Mouse (Mus musculus) left cerebral cortex, adult 11 months (tissue): Measurements from ENCODE around the gene Pcsk1.

Source experiments
- DNase-seq: peaks from one replicate; pipeline ENCODE4 v3.0.0; 2022; ENCODE audit warnings: low spot score

Pcsk1 gene

DNA sequence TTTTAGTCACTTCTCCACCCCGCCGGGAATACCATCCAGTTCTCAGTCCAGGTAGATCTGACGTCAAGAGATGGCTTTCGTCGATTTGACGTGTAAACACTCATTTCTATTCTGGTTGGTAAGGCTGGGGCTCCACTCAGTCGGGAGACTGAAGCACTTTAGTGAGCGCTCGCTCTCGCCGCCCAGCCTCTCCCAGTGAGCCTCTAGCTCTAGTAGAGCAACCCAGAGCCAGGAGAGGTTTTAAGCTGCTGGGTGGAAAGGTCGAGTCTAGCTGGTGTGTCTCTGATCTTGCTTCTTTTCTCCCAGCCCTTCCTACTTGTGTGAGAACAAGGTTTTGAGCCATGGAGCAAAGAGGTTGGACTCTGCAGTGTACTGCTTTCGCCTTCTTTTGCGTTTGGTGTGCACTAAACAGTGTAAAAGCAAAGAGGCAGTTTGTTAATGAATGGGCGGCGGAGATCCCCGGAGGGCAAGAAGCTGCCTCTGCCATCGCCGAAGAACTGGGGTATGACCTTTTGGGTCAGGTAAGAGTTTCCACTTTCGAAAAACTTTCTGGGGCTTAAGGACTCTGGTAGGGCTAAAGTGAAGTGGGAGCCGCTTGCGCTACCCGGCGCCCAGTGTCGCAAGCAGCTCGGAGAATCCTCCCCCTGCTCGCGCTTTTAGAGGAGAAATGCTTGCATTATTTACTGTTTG, at the start of gene Pcsk1:
Gene Pcsk1, plus strand, starts transcription at position 106 of the 690 bp plus-strand sequence.
- peak; percentile 27 for DNase-seq

GRCm38 (mm10) chr13:75058818-75059217, 30.8 kb upstream of the Pcsk1 start:
- DNase-seq, result no peak

- DNase-seq, result no peak
These were observed 25.7 kb upstream of the Pcsk1 start for GRCm38 (mm10) chr13:75063947-75064346.

- DNase-seq, result no peak
These were observed 1.0 kb upstream of the Pcsk1 start for GRCm38 (mm10) chr13:75088597-75088996.

- no peak for DNase-seq
These were observed 769 bp downstream of the Pcsk1 start for GRCm38 (mm10) chr13:75090411-75090779.

DNA sequence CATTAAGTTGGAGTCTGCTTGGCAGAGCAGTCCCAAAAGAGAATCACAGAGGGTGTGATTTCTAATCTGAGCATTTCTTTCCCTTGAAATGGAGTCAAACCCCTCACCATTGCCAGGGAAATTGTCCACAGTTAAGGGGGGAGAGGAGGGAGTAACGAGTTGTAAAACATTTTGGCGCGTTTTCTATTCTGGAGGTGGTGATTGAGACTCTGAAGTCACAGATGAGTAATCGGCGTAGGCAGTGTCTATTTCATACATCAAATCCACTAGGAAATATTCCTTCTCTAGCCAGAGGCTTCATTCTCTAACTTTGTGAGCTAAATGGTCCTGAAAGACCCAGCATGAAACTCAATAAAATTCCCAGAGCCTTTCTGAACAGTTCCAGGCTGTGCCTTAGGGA, 1.4 kb downstream of the Pcsk1 start:
- DNase-seq, result no peak

DNA sequence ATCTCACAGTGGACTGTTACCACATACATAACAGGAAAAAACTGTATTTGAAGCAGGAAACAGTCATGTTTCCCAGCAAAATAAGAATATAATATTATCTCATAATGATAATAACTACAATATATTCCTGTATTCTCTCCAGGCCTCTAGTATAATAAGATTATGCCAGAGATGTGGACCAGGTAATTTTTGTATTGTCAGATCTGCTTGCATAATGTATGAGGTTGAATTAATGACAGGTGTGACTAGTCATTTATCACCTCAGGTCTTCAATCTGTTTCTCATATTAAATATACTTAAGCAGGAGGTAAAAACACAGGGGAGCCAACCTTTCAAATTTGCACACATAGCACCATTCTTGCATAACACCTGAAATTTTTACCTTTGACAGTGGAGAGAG, 5.9 kb downstream of the Pcsk1 start:
- DNase-seq, result no peak

- DNase-seq, result peak; percentile 44
These were observed 23.5 kb downstream of the Pcsk1 start for GRCm38 (mm10) chr13:75113114-75113513.

DNA sequence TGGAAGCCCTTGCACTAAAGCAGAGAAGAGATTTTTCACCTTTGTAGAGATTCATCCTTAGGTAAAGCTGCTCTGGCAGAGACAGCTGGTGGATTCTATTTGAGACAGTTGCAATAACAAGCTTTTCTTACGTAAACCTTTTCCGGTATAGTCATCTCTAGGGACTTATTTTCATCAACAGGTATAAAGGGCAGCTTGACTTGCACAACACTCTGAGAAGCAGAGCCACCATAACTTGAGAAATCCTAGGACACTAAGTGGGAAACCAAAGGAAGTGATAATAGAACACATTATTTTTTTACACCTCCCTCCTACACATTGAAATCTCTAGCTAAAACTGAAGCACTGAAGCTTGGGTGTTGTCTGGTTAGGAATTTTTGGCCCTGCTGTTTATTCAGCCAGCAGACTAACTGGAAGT, 24.4 kb downstream of the Pcsk1 start:
- DNase-seq, result peak; percentile 41

DNA sequence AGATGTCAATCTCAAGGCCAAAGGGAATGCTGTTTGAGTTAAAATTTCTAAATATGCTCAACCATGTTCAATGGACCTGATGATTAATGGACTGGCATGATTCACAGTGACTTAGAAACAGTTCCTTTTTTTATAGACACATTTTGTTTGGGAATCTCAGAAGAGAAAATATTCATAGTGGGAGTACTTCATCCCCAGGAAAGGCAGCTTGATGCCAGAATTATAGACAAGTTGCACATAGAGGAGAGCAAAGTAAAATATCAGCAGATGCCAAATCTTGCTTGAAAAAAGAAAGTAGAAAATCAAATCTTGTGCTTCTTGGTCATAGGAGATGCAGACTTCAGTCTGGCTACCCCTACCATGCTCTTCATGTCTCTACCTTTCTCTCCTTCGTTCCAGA, 25.2 kb downstream of the Pcsk1 start:
- no peak for DNase-seq

DNA sequence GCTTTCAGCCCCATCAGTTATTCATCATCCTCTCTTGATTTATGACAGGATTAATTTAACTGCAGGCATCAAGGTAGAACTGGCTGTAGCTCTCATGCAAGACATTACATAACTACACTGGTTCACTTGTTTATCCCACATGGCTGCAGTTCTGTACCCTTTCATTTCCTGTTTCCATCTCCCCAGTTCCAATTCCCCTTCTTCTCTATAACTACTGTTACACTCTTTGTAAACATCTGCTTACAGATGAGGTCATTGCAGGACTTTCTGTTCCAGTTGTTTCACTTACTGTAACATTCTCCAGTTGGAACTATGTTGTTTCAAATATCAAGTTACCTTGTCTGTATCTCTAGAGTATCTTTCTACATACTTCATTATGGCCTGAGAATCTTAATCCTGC, 46.2 kb downstream of the Pcsk1 start:
- no peak for DNase-seq

- DNase-seq, result no peak
These were observed 71.0 kb downstream of the Pcsk1 start for GRCm38 (mm10) chr13:75160661-75161060.

DNA sequence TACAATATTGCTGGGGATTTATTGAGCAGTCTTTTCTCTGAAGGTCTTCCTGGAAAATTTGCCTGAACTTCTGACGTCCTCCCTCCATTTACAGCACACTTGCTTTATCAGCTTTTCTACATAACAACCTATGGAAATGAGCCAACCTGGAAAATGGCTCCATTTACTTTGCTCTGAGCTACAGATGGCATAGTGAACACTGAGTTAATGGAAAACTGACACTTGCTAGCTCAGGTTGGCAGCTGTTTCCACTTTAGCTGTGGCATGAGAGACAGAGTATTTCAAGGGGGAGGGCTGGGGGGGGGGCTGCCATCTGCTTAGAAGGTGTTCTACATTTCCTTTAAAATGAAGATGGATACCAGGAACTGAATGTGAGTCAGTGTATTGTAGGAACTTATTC, 73.8 kb downstream of the Pcsk1 start:
- DNase-seq, result peak; percentile 8
